Mouse (Mus musculus) heart, embryonic 13.5 days (tissue): ENCODE measurements at regions not wholly inside any gene's neighbourhood (a gene's known extent, or its start where the extent isn't known, plus 50 kb on each side); places are given as distances from the start of the nearest gene placed in this dataset.

Source experiments
- ATAC-seq: fragments of 200-750 bp; cut with Nextera tagmentation; 2 replicates; pipeline ENCODE4 v1.8.0; 2017; ENCODE audit warnings: moderate TSS enrichment; ENCODE audit not compliant: insufficient number of reproducible peaks, low FRiP score, low TSS enrichment; ENCODE audit errors: extremely low read depth
- H3K27ac ChIP-seq: fragments of 300-500 bp; sonication (generic); replicated peaks from 2 replicates; pipeline ENCODE4 v1.5.1; 2015; ENCODE audit warnings: moderate library complexity, mild to moderate bottlenecking, inconsistent platforms
- H3K27me3 ChIP-seq: fragments of 300-500 bp; sonication (generic); replicated peaks from 2 replicates; pipeline ENCODE4 v1.6.1; 2015; ENCODE audit warnings: mild to moderate bottlenecking, inconsistent platforms
- H3K36me3 ChIP-seq: fragments of 300-500 bp; sonication (generic); 2 replicates; pipeline ENCODE4 v1.6.1; 2015; ENCODE audit warnings: mild to moderate bottlenecking, inconsistent platforms
- H3K4me1 ChIP-seq: fragments of 300-500 bp; sonication (generic); 2 replicates; pipeline ENCODE4 v1.6.1; 2015; ENCODE audit warnings: inconsistent platforms
- H3K4me2 ChIP-seq: fragments of 300-500 bp; sonication (generic); 2 replicates; pipeline ENCODE4 v1.6.1; 2015; ENCODE audit warnings: inconsistent platforms, mild to moderate bottlenecking, moderate library complexity
- H3K4me3 ChIP-seq: fragments of 300-500 bp; sonication (generic); 2 replicates; pipeline ENCODE4 v1.5.1; 2015; ENCODE audit warnings: moderate library complexity, mild to moderate bottlenecking, inconsistent platforms
- H3K9ac ChIP-seq: fragments of 300-500 bp; sonication (generic); 2 replicates; pipeline ENCODE4 v1.6.1; 2015; ENCODE audit warnings: inconsistent platforms, mild to moderate bottlenecking, moderate library complexity
- H3K9me3 ChIP-seq: fragments of 300-500 bp; sonication (generic); 2 replicates; pipeline ENCODE4 v1.6.1; 2016; ENCODE audit warnings: inconsistent platforms
- WGBS: fragments of 180-500 bp; shearing (Covaris S2); methylation state at CpG from one replicate; pipeline ENCODE4 v1.1.7; 2015; ENCODE audit warnings: mixed read lengths; 5-methylcytosine and 5-hydroxymethylcytosine counted together

- Histone ChIP-seq H3K27ac (no peak overlapping the region), H3K9ac (no peak overlapping the region), H3K27me3 (no peaks in the 10 kb centered on the region), H3K4me2 (no peak overlapping the region), H3K36me3 (no peaks in the 10 kb centered on the region), H3K4me3 (no peak overlapping the region), H3K9me3 (peaks cover 6% of the 10 kb centered on the region; the same call in 1 of the 2 replicates), H3K4me1 (no peaks in the 10 kb centered on the region)
- WGBS: 71% methylated on average over 1 of the region's 1 CpGs
- no peak for ATAC-seq
Measured at GRCm38 (mm10) chr17:62064939-62065338, 816.2 kb downstream of the Efna5 start.

GRCm38 (mm10) chr17:62058016-62058415 lies 823.1 kb downstream of the Efna5 start:
- H3K4me3 ChIP-seq: no peak overlapping the region
- 60% methylated on average over 3 of the region's 3 CpGs for WGBS
- H3K36me3 ChIP-seq: no peaks in the 10 kb centered on the region
- no peaks in the 10 kb centered on the region for H3K4me1 ChIP-seq
- H3K9ac ChIP-seq: no peak overlapping the region
- no peaks in the 10 kb centered on the region for H3K27me3 ChIP-seq
- no peaks in the 10 kb centered on the region for H3K9me3 ChIP-seq
- H3K4me2 ChIP-seq: no peak overlapping the region
- H3K27ac ChIP-seq: no peak overlapping the region
- no peak for ATAC-seq

- Histone ChIP-seq H3K9me3 (no peaks in the 10 kb centered on the region), H3K27me3 (no peaks in the 10 kb centered on the region), H3K4me1 (no peaks in the 10 kb centered on the region), H3K36me3 (no peaks in the 10 kb centered on the region), H3K4me3 (no peak overlapping the region), H3K9ac (no peak overlapping the region), H3K4me2 (no peak overlapping the region), H3K27ac (no peak overlapping the region)
- WGBS: 66% methylated on average over 6 of the region's 6 CpGs
- no peak for ATAC-seq
Measured at GRCm38 (mm10) chr17:62054801-62055200, 826.3 kb downstream of the Efna5 start.

- Histone ChIP-seq H3K4me3 (no peak overlapping the region), H3K27me3 (no peaks in the 10 kb centered on the region), H3K9me3 (no peaks in the 10 kb centered on the region), H3K27ac (no peak overlapping the region), H3K9ac (no peak overlapping the region), H3K36me3 (no peaks in the 10 kb centered on the region), H3K4me2 (no peak overlapping the region), H3K4me1 (no peaks in the 10 kb centered on the region)
- WGBS: 76% methylated on average over 3 of the region's 3 CpGs
- ATAC-seq: no peak
Measured at GRCm38 (mm10) chr17:62048989-62049388, 832.1 kb downstream of the Efna5 start.

GRCm38 (mm10) chr17:62030614-62031013 lies 850.5 kb downstream of the Efna5 start:
- no peaks in the 10 kb centered on the region for H3K9me3 ChIP-seq
- no peak overlapping the region for H3K4me3 ChIP-seq
- H3K4me1 ChIP-seq: no peaks in the 10 kb centered on the region
- 61% methylated on average over 1 of the region's 1 CpGs for WGBS
- no peak overlapping the region for H3K27ac ChIP-seq
- H3K9ac ChIP-seq: no peak overlapping the region
- no peaks in the 10 kb centered on the region for H3K27me3 ChIP-seq
- ATAC-seq: no peak
- H3K36me3 ChIP-seq: no peaks in the 10 kb centered on the region
- no peak overlapping the region for H3K4me2 ChIP-seq
